Mouse (Mus musculus): ENCODE measurements around the gene Wwc2. TPM values are rescaled to one million over a fixed set of nuclear protein-coding genes. Genes with fewer than 3 reads are reported as not detected.

Wwc2 gene
- polyA plus RNA-seq, 1 experiment from 2014 or later = 5.1 TPM

DNA sequence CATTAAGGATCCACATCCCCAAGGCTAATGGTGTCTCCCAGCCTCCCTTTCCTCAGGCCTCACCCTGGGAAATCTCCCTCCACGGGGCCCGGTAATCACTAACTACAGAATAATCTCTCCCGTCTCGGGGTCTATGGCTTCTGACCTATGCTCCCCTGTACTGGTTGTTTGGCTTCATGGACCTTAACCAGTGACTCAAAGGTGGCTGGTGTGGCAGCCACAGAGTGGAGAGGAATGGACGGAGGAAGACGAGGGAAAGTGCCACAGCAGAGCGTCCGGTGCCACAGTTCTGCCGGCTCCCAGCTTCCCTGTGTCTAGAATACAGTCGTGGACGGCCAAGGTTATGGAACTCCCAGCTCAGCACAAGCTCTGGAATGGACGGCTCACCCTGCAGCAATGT, 114.9 kb downstream of the Wwc2 start:
- TF ChIP-seq CTCF (IDR thresholded peaks at IDR 0.05; ENCODE audit: low read depth) (no peak), EP300 (optimal IDR thresholded peaks at IDR 0.05) (no peak)
- DNase-seq (ENCODE audit: low spot score) = no peak

DNA sequence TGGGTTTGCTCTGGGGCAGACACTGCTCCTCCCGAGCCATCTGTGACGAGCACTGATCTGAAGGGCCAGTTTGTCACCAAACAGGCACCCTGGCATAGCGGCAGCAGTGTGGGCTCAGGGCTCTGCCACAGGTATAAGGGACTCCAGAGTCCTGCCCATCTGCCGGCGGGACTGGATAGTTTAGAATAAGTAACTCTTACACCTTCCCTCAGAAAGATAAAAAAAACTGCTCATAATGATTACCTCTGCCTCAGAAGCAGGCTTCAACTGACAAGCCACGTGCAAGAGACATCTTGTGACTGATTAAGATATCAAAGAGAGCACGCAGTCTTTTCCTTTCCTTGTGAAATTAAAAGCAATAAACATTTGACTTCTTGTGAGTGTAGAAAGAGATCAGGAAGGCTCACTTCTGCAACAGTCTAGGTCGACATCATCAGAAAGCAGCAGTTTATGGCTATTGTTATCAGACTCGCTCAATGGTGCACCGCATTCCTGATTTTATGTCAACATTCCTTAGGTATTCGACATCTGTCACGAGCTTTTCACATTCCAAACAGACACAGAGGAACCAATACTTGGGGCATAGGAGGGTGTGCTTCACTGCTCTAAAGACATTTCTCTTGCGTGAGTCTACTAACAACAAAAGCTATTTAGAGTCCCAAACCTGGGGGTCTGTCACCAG, 116.1 kb downstream of the Wwc2 start:
- no peak overlapping the region for H3K9ac ChIP-seq (ENCODE audit: low read length)
- H3K4me3 ChIP-seq (ENCODE audit: low read depth, low read length) = no peak overlapping the region
- H3K4me2 ChIP-seq (replicated peaks; ENCODE audit: low read depth) = no peak overlapping the region
- DNase-seq (ENCODE audit: low spot score) = no peak
- peaks cover 10% of the 10 kb centered on the region; the same call in 1 of the 2 replicates for H3K36me3 ChIP-seq (ENCODE audit: control insufficient read depth, insufficient read depth, low read length)
- no peak for ATAC-seq (ENCODE audit: low FRiP score, low TSS enrichment)
- no peak overlapping the region for H3K27ac ChIP-seq (replicated peaks)
- WGBS = 56% methylated on average over 13 of the region's 13 CpGs
- no peaks in the 10 kb centered on the region for H3K9me3 ChIP-seq (ENCODE audit: control insufficient read depth, low read length)
- TF ChIP-seq CTCF (IDR thresholded peaks at IDR 0.05; ENCODE audit: low read depth) = no peak
- TF ChIP-seq EP300 (optimal IDR thresholded peaks at IDR 0.05) = no peak
- no peaks in the 10 kb centered on the region for H3K4me1 ChIP-seq (replicated peaks; ENCODE audit: control insufficient read depth, insufficient read depth)
- no peaks in the 10 kb centered on the region for H3K27me3 ChIP-seq (ENCODE audit: control insufficient read depth, insufficient read depth, low read length)

More for the DNA sequence above, 114.9 kb downstream of the Wwc2 start:
- peaks cover 13% of the 10 kb centered on the region; the same call in 1 of the 2 replicates for H3K36me3 ChIP-seq (ENCODE audit: control insufficient read depth, insufficient read depth, low read length)
- H3K27me3 ChIP-seq (ENCODE audit: control insufficient read depth, insufficient read depth, low read length) = no peaks in the 10 kb centered on the region
- no peak overlapping the region for H3K9ac ChIP-seq (ENCODE audit: low read length)
- WGBS = 89% methylated on average over 12 of the region's 12 CpGs
- H3K4me3 ChIP-seq (ENCODE audit: low read depth, low read length) = no peak overlapping the region
- no peak overlapping the region for H3K4me2 ChIP-seq (replicated peaks; ENCODE audit: low read depth)
- no peaks in the 10 kb centered on the region for H3K4me1 ChIP-seq (replicated peaks; ENCODE audit: control insufficient read depth, insufficient read depth)
- no peak for ATAC-seq (ENCODE audit: low FRiP score, low TSS enrichment)
- H3K9me3 ChIP-seq (ENCODE audit: control insufficient read depth, low read length) = no peaks in the 10 kb centered on the region
- no peak overlapping the region for H3K27ac ChIP-seq (replicated peaks)

GRCm38 (mm10) chr8:47872361-47873107, 118.2 kb downstream of the Wwc2 start:
- Histone ChIP-seq H3K4me3 (ENCODE audit: low read depth, low read length) (no peak overlapping the region), H3K27ac (replicated peaks) (no peak overlapping the region), H3K9ac (ENCODE audit: low read length) (no peak overlapping the region), H3K4me2 (replicated peaks; ENCODE audit: low read depth) (no peak overlapping the region), H3K9me3 (ENCODE audit: control insufficient read depth, low read length) (no peaks in the 10 kb centered on the region), H3K36me3 (ENCODE audit: control insufficient read depth, insufficient read depth, low read length) (peaks cover 13% of the 10 kb centered on the region), H3K27me3 (ENCODE audit: control insufficient read depth, insufficient read depth, low read length) (no peaks in the 10 kb centered on the region), H3K4me1 (replicated peaks; ENCODE audit: control insufficient read depth, insufficient read depth) (no peaks in the 10 kb centered on the region)
- 50% methylated on average over 13 of the region's 13 CpGs for WGBS
- TF ChIP-seq EP300 (optimal IDR thresholded peaks at IDR 0.05) (no peak), CTCF (IDR thresholded peaks at IDR 0.05; ENCODE audit: low read depth) (peak; percentile 98)
- ATAC-seq (ENCODE audit: low FRiP score, low TSS enrichment) (peak; percentile 80), DNase-seq (ENCODE audit: low spot score) (peak; percentile 50)

DNA sequence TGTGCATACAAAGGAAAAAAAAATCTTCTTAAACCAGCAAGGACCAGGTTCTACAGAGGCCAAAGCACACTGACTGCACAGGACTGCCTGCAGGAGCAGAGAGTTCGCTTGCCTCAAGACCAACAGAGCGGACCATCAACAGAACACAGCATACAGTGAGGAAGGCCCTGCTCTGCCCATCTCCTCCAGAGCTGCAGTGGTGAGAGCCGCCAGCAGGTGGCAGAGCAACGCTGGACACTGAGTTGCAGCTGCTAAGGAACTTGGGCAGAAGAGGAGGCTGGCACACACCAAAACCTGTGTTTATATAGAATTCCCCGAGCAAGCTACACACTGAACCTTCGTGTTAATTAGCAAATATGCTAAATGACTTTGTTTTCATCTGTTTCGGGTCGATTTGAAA, 123.7 kb downstream of the Wwc2 start:
- H3K4me3 ChIP-seq (ENCODE audit: low read depth, low read length) = no peak overlapping the region
- H3K27ac ChIP-seq (replicated peaks) = no peak overlapping the region
- no peaks in the 10 kb centered on the region for H3K9me3 ChIP-seq (ENCODE audit: control insufficient read depth, low read length)
- TF ChIP-seq EP300 (optimal IDR thresholded peaks at IDR 0.05) (no peak), CTCF (IDR thresholded peaks at IDR 0.05; ENCODE audit: low read depth) (peak; percentile 98)
- no peaks in the 10 kb centered on the region for H3K4me1 ChIP-seq (replicated peaks; ENCODE audit: control insufficient read depth, insufficient read depth)
- no peak overlapping the region for H3K4me2 ChIP-seq (replicated peaks; ENCODE audit: low read depth)
- H3K9ac ChIP-seq (ENCODE audit: low read length) = no peak overlapping the region
- peak; percentile 87 for DNase-seq (ENCODE audit: low spot score)
- no peaks in the 10 kb centered on the region for H3K27me3 ChIP-seq (ENCODE audit: control insufficient read depth, insufficient read depth, low read length)
- 22% methylated on average over 8 of the region's 8 CpGs for WGBS
- ATAC-seq (ENCODE audit: low FRiP score, low TSS enrichment) = peak; percentile 75
- peaks cover 33% of the 10 kb centered on the region for H3K36me3 ChIP-seq (ENCODE audit: control insufficient read depth, insufficient read depth, low read length)

DNA sequence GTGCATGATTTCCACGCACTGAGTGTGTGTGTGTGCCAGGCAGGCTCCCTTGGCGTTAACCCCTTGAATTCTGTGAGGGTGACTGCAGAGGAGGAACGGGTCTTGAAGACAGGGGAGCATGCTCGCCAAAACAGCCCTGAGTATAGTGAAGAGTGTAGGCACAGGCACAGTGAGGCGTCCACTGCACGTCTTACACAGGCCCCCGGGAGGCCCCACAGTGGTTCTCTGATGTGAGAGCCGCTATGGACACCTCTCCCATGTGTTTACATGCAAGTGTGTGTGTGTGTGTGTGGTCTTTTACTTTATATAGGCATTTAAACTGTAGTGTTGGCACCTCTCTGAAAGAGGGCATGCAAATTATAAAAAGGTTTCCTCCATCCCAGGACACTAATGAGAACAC, 124.2 kb downstream of the Wwc2 start:
- Histone ChIP-seq H3K9ac (ENCODE audit: low read length) (no peak overlapping the region), H3K27ac (replicated peaks) (no peak overlapping the region), H3K4me1 (replicated peaks; ENCODE audit: control insufficient read depth, insufficient read depth) (no peaks in the 10 kb centered on the region), H3K27me3 (ENCODE audit: control insufficient read depth, insufficient read depth, low read length) (no peaks in the 10 kb centered on the region), H3K36me3 (ENCODE audit: control insufficient read depth, insufficient read depth, low read length) (peaks cover 33% of the 10 kb centered on the region), H3K4me3 (ENCODE audit: low read depth, low read length) (no peak overlapping the region), H3K9me3 (ENCODE audit: control insufficient read depth, low read length) (no peaks in the 10 kb centered on the region), H3K4me2 (replicated peaks; ENCODE audit: low read depth) (no peak overlapping the region)
- DNase-seq (ENCODE audit: low spot score) = no peak
- no peak for TF ChIP-seq CTCF (IDR thresholded peaks at IDR 0.05; ENCODE audit: low read depth)
- TF ChIP-seq EP300 (optimal IDR thresholded peaks at IDR 0.05) = no peak
- ATAC-seq (ENCODE audit: low FRiP score, low TSS enrichment) = no peak
- 80% methylated on average over 8 of the region's 8 CpGs for WGBS

GRCm38 (mm10) chr8:47859259-47859658, 131.5 kb downstream of the Wwc2 start:
- no peak for TF ChIP-seq CTCF (IDR thresholded peaks at IDR 0.05; ENCODE audit: low read depth)
- TF ChIP-seq EP300 (optimal IDR thresholded peaks at IDR 0.05) = no peak
- WGBS = 93% methylated on average over 12 of the region's 12 CpGs
- Histone ChIP-seq H3K4me3 (ENCODE audit: low read depth, low read length) (no peak overlapping the region), H3K9ac (ENCODE audit: low read length) (no peak overlapping the region), H3K27ac (replicated peaks) (no peak overlapping the region), H3K27me3 (ENCODE audit: control insufficient read depth, insufficient read depth, low read length) (no peaks in the 10 kb centered on the region), H3K36me3 (ENCODE audit: control insufficient read depth, insufficient read depth, low read length) (peaks cover 24% of the 10 kb centered on the region), H3K9me3 (ENCODE audit: control insufficient read depth, low read length) (no peaks in the 10 kb centered on the region), H3K4me2 (replicated peaks; ENCODE audit: low read depth) (no peak overlapping the region), H3K4me1 (replicated peaks; ENCODE audit: control insufficient read depth, insufficient read depth) (no peaks in the 10 kb centered on the region)
- DNase-seq (ENCODE audit: low spot score) (no peak), ATAC-seq (ENCODE audit: low FRiP score, low TSS enrichment) (no peak)
